Mouse (Mus musculus): ENCODE data around the gene Cd40.

The Cd40 gene

GRCm38 (mm10) chr2:165054888-165055852 is at the start of gene Cd40:
Gene Cd40 (plus strand): TSS chr2:165055627.
- DNase-seq (ENCODE audit: low spot score in 2 of 2): no peak

- DNase-seq (ENCODE audit: low spot score in 2 of 2): no peak
These were observed 48.6 kb upstream of the Cd40 start for GRCm38 (mm10) chr2:165006813-165007212.

GRCm38 (mm10) chr2:165007986-165008385 is 47.4 kb upstream of the Cd40 start:
- DNase-seq (ENCODE audit: low spot score in 2 of 2): no peak

GRCm38 (mm10) chr2:165009161-165009560 is 46.3 kb upstream of the Cd40 start:
- no peak for DNase-seq (ENCODE audit: low spot score in 2 of 2)

GRCm38 (mm10) chr2:165009581-165009980 is 45.8 kb upstream of the Cd40 start:
- no peak for DNase-seq (ENCODE audit: low spot score in 2 of 2)

GRCm38 (mm10) chr2:165010351-165010750 is 45.1 kb upstream of the Cd40 start:
- DNase-seq (ENCODE audit: low spot score in 2 of 2): no peak

GRCm38 (mm10) chr2:165014935-165015334 is 40.5 kb upstream of the Cd40 start:
- DNase-seq (ENCODE audit: low spot score in 2 of 2): no peak

- DNase-seq (ENCODE audit: low spot score in 2 of 2): no peak
These were observed 34.9 kb upstream of the Cd40 start for GRCm38 (mm10) chr2:165020490-165020889.

- DNase-seq (ENCODE audit: low spot score in 2 of 2): no peak
These were observed 28.3 kb upstream of the Cd40 start for GRCm38 (mm10) chr2:165027163-165027562.

- no peak for DNase-seq (ENCODE audit: low spot score in 2 of 2)
These were observed 22.9 kb upstream of the Cd40 start for GRCm38 (mm10) chr2:165032533-165032932.

GRCm38 (mm10) chr2:165033306-165033705 is 22.1 kb upstream of the Cd40 start:
- no peak for DNase-seq (ENCODE audit: low spot score in 2 of 2)

- DNase-seq (ENCODE audit: low spot score in 2 of 2): peak; percentile 96 to 97
These were observed 21.0 kb upstream of the Cd40 start, which contains the start of gene Ncoa5 for GRCm38 (mm10) chr2:165034131-165035057. Gene Ncoa5 (minus strand): TSS chr2:165034867.

GRCm38 (mm10) chr2:165035058-165035431 is 20.4 kb upstream of the Cd40 start:
- no peak for DNase-seq (ENCODE audit: low spot score in 2 of 2)

- no peak for DNase-seq (ENCODE audit: low spot score in 2 of 2)
These were observed 18.0 kb upstream of the Cd40 start for GRCm38 (mm10) chr2:165037415-165037814.

- no peak for DNase-seq (ENCODE audit: low spot score in 2 of 2)
These were observed 13.3 kb upstream of the Cd40 start for GRCm38 (mm10) chr2:165042126-165042525.

- no peak for DNase-seq (ENCODE audit: low spot score in 2 of 2)
These were observed 12.3 kb upstream of the Cd40 start for GRCm38 (mm10) chr2:165043090-165043636.

- no peak for DNase-seq (ENCODE audit: low spot score in 2 of 2)
These were observed 11.7 kb upstream of the Cd40 start for GRCm38 (mm10) chr2:165043729-165044128.

- no peak for DNase-seq (ENCODE audit: low spot score in 2 of 2)
These were observed 6.4 kb upstream of the Cd40 start for GRCm38 (mm10) chr2:165049044-165049443.

GRCm38 (mm10) chr2:165050826-165051548 is 4.4 kb upstream of the Cd40 start:
- DNase-seq (ENCODE audit: low spot score in 2 of 2): no peak

- DNase-seq (ENCODE audit: low spot score in 2 of 2): no peak
These were observed 3.9 kb upstream of the Cd40 start for GRCm38 (mm10) chr2:165051566-165051965.

- DNase-seq (ENCODE audit: low spot score in 2 of 2): no peak
These were observed 478 bp downstream of the Cd40 start for GRCm38 (mm10) chr2:165055905-165056304.

Measured in right cerebral cortex, postnatal 36 days (tissue).